Mouse (Mus musculus) small intestine, adult 2 months (tissue): ENCODE measurements around the gene Olfr862. TPM values are rescaled to one million over a fixed set of nuclear protein-coding genes. Genes with fewer than 3 reads are reported as not detected.

Source experiments
- H3K27ac ChIP-seq: fragments of 200-500 bp; 2 replicates; pipeline ENCODE4 v1.5.1; 2012; ENCODE audit warnings: low read depth, low read length, control low read depth, inconsistent platforms; ENCODE audit not compliant: insufficient read depth
- H3K27me3 ChIP-seq: fragments of 200-500 bp; 2 replicates; pipeline ENCODE4 v1.6.1; 2012; ENCODE audit warnings: mild to moderate bottlenecking, moderate library complexity, low read length, inconsistent platforms; ENCODE audit not compliant: control insufficient read depth, insufficient read depth
- H3K36me3 ChIP-seq: fragments of 200-500 bp; 2 replicates; pipeline ENCODE4 v1.6.1; 2012; ENCODE audit warnings: mild to moderate bottlenecking, low read length, control low read depth, inconsistent platforms; ENCODE audit not compliant: control insufficient read depth, insufficient read depth
- H3K4me1 ChIP-seq: fragments of 200-500 bp; 2 replicates; pipeline ENCODE4 v1.6.1; 2012; ENCODE audit warnings: low read length, inconsistent platforms, mixed read lengths; ENCODE audit not compliant: control insufficient read depth, insufficient read depth, insufficient read length
- H3K4me3 ChIP-seq: fragments of 200-500 bp; 2 replicates; pipeline ENCODE4 v1.5.1; 2012; ENCODE audit warnings: low read depth, mild to moderate bottlenecking, control low read depth, inconsistent platforms, low read length, moderate library complexity
- CTCF ChIP-seq: fragments of 200-500 bp; IDR thresholded peaks from 2 replicates; pipeline ENCODE4 v1.5.1; 2012; ENCODE audit warnings: low read depth, mild to moderate bottlenecking, control low read depth, inconsistent platforms, low read length, moderate library complexity, mixed read lengths; ENCODE audit not compliant: insufficient replicate concordance, insufficient read length; ENCODE audit errors: extremely low read depth
- POLR2A ChIP-seq: fragments of 200-500 bp; IDR thresholded peaks from 2 replicates; pipeline ENCODE4 v1.6.1; 2012; ENCODE audit warnings: low read depth, mild to moderate bottlenecking, control low read depth, inconsistent platforms, low read length, moderate library complexity
- WGBS: fragments of 180-500 bp; shearing (Covaris S2); methylation state at CpG from one replicate; pipeline ENCODE4 v1.1.7; 2018; 5-methylcytosine and 5-hydroxymethylcytosine counted together
- polyA plus RNA-seq: library from polyadenylated mRNA; depleted of rRNA; stranded (reverse); fragments of >200 nt; gene quantifications from 2 replicates; pipeline ENCODE4 v1.2.3, GENCODE M21; 2012; rRNA removed

The Olfr862 gene
- not detected in 2 replicates for polyA plus RNA-seq

GRCm38 (mm10) chr9:19887904-19888303 is at the start of gene Olfr862:
Gene Olfr862, minus strand, starts transcription at chr9:19888004.
- Histone ChIP-seq H3K4me3 (no peak within 1 kb of the TSS), H3K36me3 (no peaks in the 10 kb centered on the region), H3K27me3 (no peaks in the 10 kb centered on the region), H3K27ac (no peak within 1 kb of the TSS), H3K4me1 (no peaks in the 10 kb centered on the region)
- TF ChIP-seq POLR2A: no peak
- no peak for TF ChIP-seq CTCF

- Histone ChIP-seq H3K4me3 (no peak within 1 kb of the TSS), H3K27me3 (no peaks in the 10 kb centered on the region), H3K36me3 (no peaks in the 10 kb centered on the region), H3K27ac (no peak within 1 kb of the TSS), H3K4me1 (no peaks in the 10 kb centered on the region)
- no peak for TF ChIP-seq CTCF
- no peak for TF ChIP-seq POLR2A
- WGBS: 83% methylated on average over 2 of the region's 2 CpGs
Measured at GRCm38 (mm10) chr9:19916565-19916964, 28.8 kb upstream of the Olfr862 start, which contains the start of gene Olfr77. Gene Olfr77, plus strand, starts transcription at chr9:19916865.

GRCm38 (mm10) chr9:19911170-19911569 is 23.4 kb upstream of the Olfr862 start:
- Histone ChIP-seq H3K4me1 (no peaks in the 10 kb centered on the region), H3K4me3 (no peak overlapping the region), H3K36me3 (no peaks in the 10 kb centered on the region), H3K27ac (no peak overlapping the region), H3K27me3 (no peaks in the 10 kb centered on the region)
- WGBS: 47% methylated on average over 4 of the region's 4 CpGs
- TF ChIP-seq CTCF (no peak), POLR2A (no peak)

GRCm38 (mm10) chr9:19849647-19850046 is 38.2 kb downstream of the Olfr862 start, which contains the start of gene Olfr860:
Gene Olfr860, minus strand, starts transcription at chr9:19849747.
- Histone ChIP-seq H3K36me3 (no peaks in the 10 kb centered on the region), H3K27ac (no peak within 1 kb of the TSS), H3K4me3 (no peak within 1 kb of the TSS), H3K27me3 (no peaks in the 10 kb centered on the region), H3K4me1 (no peaks in the 10 kb centered on the region)
- no peak for TF ChIP-seq POLR2A
- TF ChIP-seq CTCF: no peak
- WGBS: 82% methylated on average over 1 of the region's 1 CpGs

Other genes starting within 250 kb of the Olfr862 start
- gene Olfr857, start 178.6 kb downstream of the Olfr862 start, polyA plus RNA-seq: not detected in 2 replicates
- gene Olfr58, start 107.7 kb downstream of the Olfr862 start, polyA plus RNA-seq: not detected in 2 replicates
- not detected in 2 replicates for gene Olfr859, start 83.1 kb downstream of the Olfr862 start, polyA plus RNA-seq
- gene Olfr860, start 38.3 kb downstream of the Olfr862 start, polyA plus RNA-seq: not detected in 2 replicates
- gene Olfr77, start 28.9 kb upstream of the Olfr862 start, polyA plus RNA-seq: not detected in 2 replicates
- gene Olfr866, start 140.0 kb upstream of the Olfr862 start, polyA plus RNA-seq: not detected in 2 replicates
- gene Olfr867, start 169.6 kb upstream of the Olfr862 start, polyA plus RNA-seq: not detected in 2 replicates
- gene Olfr868, start 210.6 kb upstream of the Olfr862 start, polyA plus RNA-seq: not detected in 2 replicates
- gene Olfr869, start 241.0 kb upstream of the Olfr862 start, polyA plus RNA-seq: not detected in 2 replicates